Mouse (Mus musculus) left cerebral cortex, postnatal 4 days (tissue): ENCODE data around the gene C5ar2. TPM values are rescaled to one million over a fixed set of nuclear protein-coding genes. Genes with fewer than 3 reads are reported as not detected.
"Not testable (repeated sequence)": the region's sequence is repeated elsewhere in the genome, so short reads cannot be mapped to it uniquely, and the experiment has no call there.

Experiments
- DNase-seq: peaks from one replicate; pipeline ENCODE4 v3.0.0-alpha.2; 2022
- intact Hi-C: fragments of 180-260 bp; cut with DNase I; formaldehyde crosslinking; loops from one replicate; pipeline ENCODE4 v1.15.1; 2025
- total RNA-seq, 2 experiments: library from RNA; stranded (reverse); gene quantifications; 2 replicates each; pipeline ENCODE4 v1.2.3; 2021

The C5ar2 gene
- under 1 TPM; 0.14 to 0.30 TPM for total RNA-seq

DNA sequence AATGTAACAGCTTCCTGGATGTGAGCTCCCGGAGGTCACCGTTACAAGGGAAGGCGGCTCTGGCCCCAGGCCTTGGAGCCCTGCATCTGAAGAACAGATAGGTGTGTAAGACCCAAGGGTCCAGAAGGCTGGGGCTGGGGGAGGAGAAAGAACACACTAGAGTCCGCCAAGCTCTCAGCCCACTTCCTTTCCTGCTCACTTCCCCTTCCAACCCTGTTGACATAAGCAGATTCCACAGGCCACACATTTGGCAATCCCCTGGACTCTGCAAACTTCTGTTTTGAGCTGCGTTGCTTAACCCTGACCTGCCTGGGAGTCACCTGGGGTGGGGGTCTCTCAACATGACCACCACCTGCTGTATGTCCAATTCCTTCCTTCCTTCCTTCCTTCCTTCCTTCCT lies at the start of gene C5ar2:
TSS of gene C5ar2 (minus strand) at position 88 of the 400 bp plus-strand sequence.
- no peak for DNase-seq
- intact Hi-C loops = no loop called here

DNA sequence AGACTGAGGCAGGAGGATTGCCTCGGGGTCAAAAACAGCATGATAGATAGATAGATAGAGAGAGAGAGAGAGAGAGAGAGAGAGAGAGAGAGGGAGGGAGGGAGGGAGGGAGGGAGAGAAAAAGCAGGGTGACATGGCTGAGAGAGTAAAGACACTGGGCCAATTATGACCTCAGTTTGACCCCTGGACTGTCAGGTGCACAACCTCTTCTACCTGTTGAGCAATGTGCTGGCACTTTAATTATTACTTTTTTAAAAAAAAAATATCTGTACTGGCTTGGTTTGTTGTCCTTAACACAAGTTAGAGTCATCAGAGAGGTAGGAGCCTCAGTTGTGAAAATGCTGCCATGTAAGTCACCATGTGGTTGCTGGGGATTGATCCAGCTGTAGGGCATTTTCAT lies 43.8 kb upstream of the C5ar2 start:
- intact Hi-C loops = no loop called here
- no peak for DNase-seq

DNA sequence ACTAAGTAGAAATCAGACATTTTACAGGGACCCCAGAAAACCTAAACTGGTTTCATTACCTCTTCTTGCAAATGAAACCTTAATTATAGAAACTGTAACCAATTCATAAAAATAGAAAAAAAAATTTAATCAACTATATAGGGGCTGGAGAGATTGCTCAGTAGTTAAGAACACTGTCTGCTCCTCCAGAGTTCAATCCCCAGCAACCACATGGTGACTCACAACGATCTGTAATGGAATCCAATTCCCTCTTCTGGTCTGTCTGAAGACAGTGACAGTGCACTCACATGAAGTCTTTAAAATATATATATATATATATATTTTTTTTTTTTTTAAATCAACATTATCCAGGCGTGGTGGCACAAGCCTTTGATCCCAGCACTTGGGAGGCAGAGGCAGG lies 43.1 kb upstream of the C5ar2 start:
- no peak for DNase-seq
- intact Hi-C loops = no loop called here

- DNase-seq = peak; percentile 100
- intact Hi-C loops = no loop called here
Observed at GRCm38 (mm10) chr7:16286026-16286961, 42.3 kb upstream of the C5ar2 start, which contains the start of gene Ccdc9. Ccdc9 (minus strand) TSS chr7:16286795.

- intact Hi-C loops = no loop called here
- peak; percentile 49 for DNase-seq
Observed at GRCm38 (mm10) chr7:16285450-16286025, 41.6 kb upstream of the C5ar2 start.

- intact Hi-C loops = no loop called here
- DNase-seq = no peak
Observed at GRCm38 (mm10) chr7:16284904-16285303, 41.0 kb upstream of the C5ar2 start.

GRCm38 (mm10) chr7:16284001-16284400 lies 40.0 kb upstream of the C5ar2 start:
- intact Hi-C loops = no loop called here
- DNase-seq = no peak

- no peak for DNase-seq
- intact Hi-C loops = no loop called here
Observed at GRCm38 (mm10) chr7:16282334-16282733, 38.4 kb upstream of the C5ar2 start.

GRCm38 (mm10) chr7:16280721-16281120 lies 36.8 kb upstream of the C5ar2 start:
- no peak for DNase-seq
- intact Hi-C loops = no loop called here

DNA sequence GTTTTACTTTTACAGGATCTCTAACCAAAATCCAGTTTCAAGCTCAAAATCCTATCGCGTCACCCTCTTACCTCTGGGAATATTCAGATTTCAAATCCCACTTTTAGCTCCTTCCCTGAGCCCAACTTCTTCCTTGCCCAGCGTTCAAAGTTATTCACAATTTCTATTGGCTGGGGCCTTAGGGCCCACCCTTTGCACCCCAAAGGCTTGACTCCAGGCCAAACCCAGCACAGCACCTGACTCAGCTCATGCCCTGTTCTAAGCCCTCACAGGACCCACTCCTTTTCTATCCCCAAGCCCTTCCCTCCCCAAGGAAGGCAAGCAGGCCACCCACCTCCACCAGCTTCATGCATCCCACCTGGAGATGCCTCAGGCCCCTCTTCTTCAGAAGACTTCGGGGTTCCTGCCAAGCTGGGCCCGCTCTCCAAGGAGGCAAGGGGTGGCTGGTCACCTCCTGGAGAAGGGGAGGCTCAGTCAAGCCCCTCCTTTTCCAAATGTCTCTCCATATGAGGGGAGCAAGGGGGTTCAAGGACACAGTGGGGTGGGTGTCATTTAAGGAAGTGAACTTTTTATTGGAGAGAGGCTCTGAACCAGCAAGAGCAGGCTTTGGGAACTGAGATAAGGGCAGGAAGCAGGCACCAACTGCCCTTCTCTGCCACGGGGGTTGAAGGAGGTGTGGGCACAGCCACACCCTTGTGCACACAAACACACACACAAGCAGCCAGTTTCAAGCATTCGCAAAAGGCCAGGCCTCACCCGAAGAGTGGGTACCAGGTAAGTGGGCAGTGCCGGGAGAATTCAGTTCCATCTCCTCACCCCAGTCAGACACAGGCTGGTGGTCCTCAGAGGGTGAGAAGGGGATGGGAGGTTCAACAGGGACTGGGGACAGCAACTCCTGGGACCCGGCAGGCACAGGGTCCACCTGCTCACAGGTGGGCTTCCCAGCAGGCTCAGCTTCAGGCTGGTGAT lies 31.3 kb upstream of the C5ar2 start:
- no peak for DNase-seq
- intact Hi-C loops = no loop called here

DNA sequence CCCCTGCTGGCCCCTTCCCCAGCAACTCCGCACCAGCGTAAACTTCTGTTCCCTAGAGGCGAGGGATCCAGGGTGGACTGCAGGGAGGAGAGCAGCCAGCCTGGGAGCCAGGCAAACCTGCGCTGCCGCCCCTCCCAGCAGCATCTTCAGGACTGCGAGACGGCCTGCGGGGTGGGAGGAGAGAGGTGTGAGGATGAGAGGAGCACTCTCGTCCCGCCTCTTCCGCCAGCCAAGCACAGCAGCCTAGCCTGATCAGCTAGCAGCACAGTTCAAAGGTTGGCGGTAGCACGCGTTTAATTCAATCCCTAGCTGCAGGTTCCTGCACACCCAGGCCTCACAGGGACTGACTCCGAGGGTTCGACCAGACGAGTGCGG lies 29.8 kb upstream of the C5ar2 start:
- intact Hi-C loops = no loop called here
- peak; percentile 71 for DNase-seq

GRCm38 (mm10) chr7:16273081-16273765 lies 29.3 kb upstream of the C5ar2 start, which contains the start of gene Inafm1:
Inafm1 (minus strand) TSS chr7:16273617.
- intact Hi-C loops = no loop called here
- peak; percentile 94 for DNase-seq

DNA sequence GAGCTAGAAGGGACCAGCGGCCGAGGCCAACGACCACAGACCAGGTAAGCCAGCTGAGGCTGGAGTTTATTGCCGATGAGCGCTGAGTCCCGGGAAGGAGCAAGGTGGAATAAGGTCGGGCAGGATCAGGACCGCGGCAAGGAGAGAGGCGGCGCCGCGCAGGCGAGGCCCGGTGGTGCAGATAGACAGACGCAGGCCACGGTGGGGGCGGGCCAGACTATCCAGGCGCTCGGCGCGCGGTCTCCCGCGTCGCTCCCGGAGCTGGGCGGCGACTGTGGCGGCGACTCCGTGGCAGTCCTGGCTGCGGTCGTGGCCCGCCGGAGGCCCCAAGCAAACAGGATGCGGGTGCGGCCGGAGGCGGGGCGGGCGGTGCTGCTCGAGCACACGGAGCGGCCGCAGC lies 28.7 kb upstream of the C5ar2 start:
- intact Hi-C loops = no loop called here

DNA sequence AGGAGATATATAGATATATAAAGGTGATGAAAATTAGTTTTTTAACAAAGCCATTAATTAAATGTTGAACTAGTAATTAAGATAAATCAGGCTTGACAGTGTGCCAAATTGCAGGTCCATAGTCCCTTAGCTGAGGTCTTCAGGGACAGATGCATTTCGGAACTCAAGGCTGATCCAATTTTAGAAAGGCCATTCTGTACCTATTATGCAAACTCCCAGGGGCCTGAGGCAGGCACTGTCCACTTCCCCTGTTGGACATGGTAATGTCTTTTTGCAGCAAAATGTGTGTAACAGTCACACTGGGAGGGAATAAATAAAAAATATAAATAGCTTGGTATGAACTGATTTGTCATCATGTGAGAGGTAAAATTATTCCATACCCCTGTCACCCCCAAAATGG lies 27.2 kb upstream of the C5ar2 start:
- intact Hi-C loops = no loop called here
- DNase-seq = no peak

More for the DNA sequence above, 28.7 kb upstream of the C5ar2 start:
- DNase-seq = peak; percentile 74

- DNase-seq, intact Hi-C loops: not testable (repeated sequence)
Observed at GRCm38 (mm10) chr7:16266593-16266992, 22.6 kb upstream of the C5ar2 start.

DNA sequence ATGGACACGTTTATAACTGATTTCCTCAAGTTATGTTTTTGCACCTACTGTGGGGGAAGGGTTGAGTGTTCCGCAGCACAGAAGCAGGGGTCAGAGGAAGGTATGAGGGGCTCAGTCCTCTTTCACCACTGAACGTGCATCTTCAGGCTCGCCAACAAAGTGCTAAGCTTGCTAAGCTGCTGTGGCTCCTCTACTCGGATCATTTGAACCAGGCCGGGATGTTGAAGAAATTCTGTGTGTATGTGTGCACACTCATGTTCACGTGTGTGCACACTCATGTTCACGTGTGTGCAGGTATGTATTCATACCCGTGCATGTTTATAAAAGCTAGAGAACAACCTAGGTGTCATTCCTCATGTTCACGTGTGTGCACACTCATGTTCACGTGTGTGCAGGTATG lies 21.9 kb upstream of the C5ar2 start:
- intact Hi-C loops = no loop called here

DNA sequence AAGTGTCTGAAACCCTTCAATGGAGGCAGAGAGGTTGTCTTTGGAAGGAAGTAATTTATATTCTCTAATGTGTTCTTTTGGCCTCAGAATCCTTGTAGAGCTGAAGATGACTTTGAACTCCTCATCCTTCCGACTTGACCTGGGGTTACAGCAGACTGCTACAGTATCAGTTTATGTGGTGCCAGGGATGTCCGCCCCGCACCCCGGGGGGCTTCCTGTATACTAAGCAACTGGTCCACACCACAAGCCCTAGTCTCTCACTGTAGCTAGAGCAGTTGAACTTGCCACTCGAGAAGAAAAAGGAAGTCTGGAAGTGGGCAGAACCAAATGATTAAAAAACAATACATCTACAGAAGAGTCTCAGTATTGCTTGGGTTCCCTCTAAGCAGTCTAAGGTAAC lies 19.9 kb upstream of the C5ar2 start:
- no peak for DNase-seq
- intact Hi-C loops = loop anchor here (5.0 kb wide), 1 partner anchor 72 kb away; no protein-coding TSS in a partner anchor

More for the DNA sequence above, 21.9 kb upstream of the C5ar2 start:
- no peak for DNase-seq

GRCm38 (mm10) chr7:16263015-16263787 lies 19.2 kb upstream of the C5ar2 start:
- peak; percentile 84 for DNase-seq
- intact Hi-C loops = loop anchor here (5.0 kb wide), 1 partner anchor 71 kb away; no protein-coding TSS in a partner anchor

DNA sequence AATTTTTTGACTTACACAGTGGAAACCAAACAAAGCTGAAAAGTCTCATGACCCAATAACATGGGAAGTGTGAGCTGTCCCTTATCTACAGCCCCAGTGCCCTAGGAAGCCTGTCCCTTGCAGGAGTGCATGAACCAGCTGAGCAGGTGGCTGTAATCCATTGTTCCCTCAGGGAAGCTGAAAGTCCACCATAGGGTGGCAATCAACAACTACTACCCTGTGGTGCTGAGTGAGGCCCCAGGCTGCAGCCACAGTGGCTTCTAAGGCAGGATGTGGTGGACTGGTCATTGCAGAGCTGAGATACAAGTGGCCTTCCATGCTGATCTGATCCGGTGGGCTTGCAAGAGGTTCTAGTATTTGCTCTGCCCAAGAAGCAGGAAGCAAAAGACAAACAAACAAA lies 17.1 kb upstream of the C5ar2 start:
- intact Hi-C loops = loop anchor here (5.0 kb wide), 1 partner anchor 69 kb away; no protein-coding TSS in a partner anchor
- no peak for DNase-seq
